Comparison of ENCODE assay signal across 17 mouse cellular contexts in the genomic region with DNA sequence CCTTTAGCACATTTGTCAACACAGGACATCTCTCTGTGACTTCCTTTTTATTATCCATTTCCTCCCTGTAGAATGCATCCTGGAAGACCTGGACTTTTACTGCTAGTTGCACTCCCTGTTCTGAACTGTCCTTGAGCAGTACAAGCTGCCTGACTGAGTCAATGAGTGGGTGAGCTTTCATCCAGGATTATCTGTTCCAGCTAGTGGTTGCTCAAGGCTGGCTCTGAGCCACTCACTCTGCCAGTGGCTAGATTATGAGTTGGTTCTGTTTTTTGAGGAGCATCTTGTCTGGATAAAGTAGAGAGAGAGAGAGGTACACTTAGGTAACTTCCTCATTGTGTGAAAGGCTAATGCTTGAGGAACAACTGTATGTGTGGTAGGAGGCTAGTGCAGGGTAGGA. TPM values are rescaled to one million over a fixed set of nuclear protein-coding genes. Genes with fewer than 3 reads are reported as not detected.
"Had no signal": no experiment of that assay in that cellular context is flagged by ENCODE, and none has a peak within 500 bp of the region (broad histone marks: within the 10 kb centered on the region; RNA-seq: fewer than 3 reads in every experiment).

No protein-coding gene starts in this region.

- DNase-seq: kidney, postnatal 10 days; kidney, postnatal 4 days; liver; liver, embryonic 13.5 days; liver, postnatal 0 days; lung, postnatal 14 days; retina, postnatal 1 day; right cerebral cortex, postnatal 25 days; thymus, postnatal 36 days had no signal

- ATAC-seq: liver, postnatal 0 days had no signal

- H3K9ac ChIP-seq: limb, embryonic 12.5 days; liver, embryonic 13.5 days; liver, postnatal 0 days; lung, embryonic 15.5 days; neural tube, embryonic 12.5 days had no signal

- H3K27me3 ChIP-seq: liver, embryonic 13.5 days; lung, embryonic 15.5 days; megakaryocyte, embryonic 14.5 days; neural tube, embryonic 12.5 days had no signal

- H3K4me1 ChIP-seq: liver, embryonic 13.5 days; lung, embryonic 15.5 days; megakaryocyte, embryonic 14.5 days had no signal

- H3K27ac ChIP-seq: layer of hippocampus, adult 2 months; limb, embryonic 12.5 days; liver, embryonic 13.5 days; lung, embryonic 15.5 days; macrophage; neural tube, embryonic 12.5 days had no signal

- H3K36me3 ChIP-seq: limb, embryonic 12.5 days; liver, embryonic 13.5 days; lung, embryonic 15.5 days; neural tube, embryonic 12.5 days had no signal

- H3K9me3 ChIP-seq: limb, embryonic 12.5 days; liver, embryonic 13.5 days; lung, embryonic 15.5 days; megakaryocyte, embryonic 14.5 days; neural tube, embryonic 12.5 days had no signal

- H3K4me2 ChIP-seq: limb, embryonic 12.5 days; liver, embryonic 13.5 days; lung, embryonic 15.5 days; neural tube, embryonic 12.5 days had no signal

- H3K4me3 ChIP-seq: layer of hippocampus, adult 2 months; limb, embryonic 12.5 days; liver, embryonic 13.5 days; lung, embryonic 15.5 days; megakaryocyte, embryonic 14.5 days; neural tube, embryonic 12.5 days had no signal

RNA-seq across cellular contexts. Expression of gene Tnr, which starts 14.0 kb away (rescaled TPM):
- total RNA-seq: monocyte, adult 5-6 weeks had no signal
- polyA plus RNA-seq: kidney, embryonic 14.5 days; limb, embryonic 12.5 days; liver, postnatal 0 days; macrophage had no signal
